Mouse (Mus musculus): ENCODE results near the gene Nos1ap.

Gene Nos1ap

GRCm38 (mm10) chr1:170457673-170458072 lies 132.0 kb downstream of the Nos1ap start:
- H3K27me3 ChIP-seq (ENCODE audit: control insufficient read depth, insufficient read depth, low read length, poor library complexity, severe bottlenecking): no peaks in the 10 kb centered on the region
- no peak for DNase-seq (ENCODE audit: low read depth, low spot score)
- no peaks in the 10 kb centered on the region for H3K36me3 ChIP-seq (ENCODE audit: control insufficient read depth, insufficient read depth, low read length, poor library complexity, severe bottlenecking)

DNA sequence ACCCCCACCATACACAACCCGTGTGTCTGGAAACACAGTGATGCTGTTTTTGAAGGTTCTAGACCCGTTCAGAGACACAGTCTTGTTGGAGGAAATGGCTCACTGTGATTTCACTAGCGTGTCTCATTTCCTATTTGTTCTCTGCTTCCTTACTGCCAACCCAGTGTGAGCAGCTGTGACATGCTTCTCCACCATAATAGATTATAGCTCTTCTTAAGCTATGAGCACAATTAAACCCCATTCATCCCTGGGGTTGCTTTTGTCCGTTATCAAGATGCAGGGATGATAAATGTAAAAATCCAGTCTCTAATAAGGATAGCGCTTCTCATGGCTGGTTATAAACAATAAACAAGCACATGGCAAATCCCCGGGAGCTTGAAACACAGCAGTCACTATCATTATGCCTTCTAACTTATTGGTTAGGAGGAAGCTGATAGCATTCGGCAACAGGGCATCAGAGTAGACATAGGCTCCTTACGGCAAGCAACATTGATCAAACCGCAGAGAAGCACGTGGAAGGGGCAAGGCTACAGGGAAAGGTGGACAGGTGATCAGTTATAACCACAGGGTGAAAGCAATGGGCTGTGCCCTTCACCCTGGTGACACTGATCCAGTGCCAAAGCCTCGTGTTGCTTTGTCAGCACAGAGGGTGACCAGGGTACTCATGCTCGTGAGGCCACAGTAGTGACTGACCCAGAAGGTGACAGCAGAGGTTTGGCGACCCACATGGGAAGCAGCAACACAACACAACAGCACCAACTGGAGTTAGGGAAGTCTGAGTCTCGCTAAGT lies 133.6 kb downstream of the Nos1ap start:
- no peak for DNase-seq (ENCODE audit: low read depth, low spot score)
- no peaks in the 10 kb centered on the region for H3K36me3 ChIP-seq (ENCODE audit: control insufficient read depth, insufficient read depth, low read length, poor library complexity, severe bottlenecking)

DNA sequence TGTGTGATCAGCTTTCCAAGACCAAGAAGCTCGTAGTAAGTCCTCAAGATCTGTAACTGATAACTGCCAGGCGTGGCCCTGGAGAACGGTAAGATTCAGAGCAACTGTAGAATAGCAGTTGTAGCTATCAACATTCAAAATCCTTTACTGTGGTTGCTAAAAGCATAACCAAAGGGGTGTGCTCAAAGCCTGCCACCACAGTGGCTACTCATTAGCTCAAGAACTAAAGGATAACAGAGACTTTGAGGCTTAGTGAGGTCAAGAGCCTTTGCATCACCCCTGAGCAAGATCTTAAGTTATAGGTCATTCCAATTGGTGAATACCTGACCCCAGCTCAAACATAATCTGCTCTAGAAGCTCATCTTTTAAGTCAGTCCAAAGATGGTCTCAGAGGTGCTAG lies 134.3 kb downstream of the Nos1ap start:
- Histone ChIP-seq H3K36me3 (ENCODE audit: control insufficient read depth, insufficient read depth, low read length, poor library complexity, severe bottlenecking) (no peaks in the 10 kb centered on the region), H3K27me3 (ENCODE audit: control insufficient read depth, insufficient read depth, low read length, poor library complexity, severe bottlenecking) (no peaks in the 10 kb centered on the region)
- DNase-seq (ENCODE audit: low read depth, low spot score): no peak

More for the DNA sequence above, 133.6 kb downstream of the Nos1ap start:
- H3K27me3 ChIP-seq (ENCODE audit: control insufficient read depth, insufficient read depth, low read length, poor library complexity, severe bottlenecking): no peaks in the 10 kb centered on the region

- DNase-seq (ENCODE audit: low read depth, low spot score): no peak
- Histone ChIP-seq H3K36me3 (ENCODE audit: control insufficient read depth, insufficient read depth, low read length, poor library complexity, severe bottlenecking) (no peaks in the 10 kb centered on the region), H3K27me3 (ENCODE audit: control insufficient read depth, insufficient read depth, low read length, poor library complexity, severe bottlenecking) (no peaks in the 10 kb centered on the region)
Measured at GRCm38 (mm10) chr1:170453455-170453854, 136.2 kb downstream of the Nos1ap start.

- H3K36me3 ChIP-seq (ENCODE audit: control insufficient read depth, insufficient read depth, low read length, poor library complexity, severe bottlenecking): no peaks in the 10 kb centered on the region
- DNase-seq (ENCODE audit: low read depth, low spot score): no peak
- no peaks in the 10 kb centered on the region for H3K27me3 ChIP-seq (ENCODE audit: control insufficient read depth, insufficient read depth, low read length, poor library complexity, severe bottlenecking)
Measured at GRCm38 (mm10) chr1:170448244-170448643, 141.4 kb downstream of the Nos1ap start.

DNA sequence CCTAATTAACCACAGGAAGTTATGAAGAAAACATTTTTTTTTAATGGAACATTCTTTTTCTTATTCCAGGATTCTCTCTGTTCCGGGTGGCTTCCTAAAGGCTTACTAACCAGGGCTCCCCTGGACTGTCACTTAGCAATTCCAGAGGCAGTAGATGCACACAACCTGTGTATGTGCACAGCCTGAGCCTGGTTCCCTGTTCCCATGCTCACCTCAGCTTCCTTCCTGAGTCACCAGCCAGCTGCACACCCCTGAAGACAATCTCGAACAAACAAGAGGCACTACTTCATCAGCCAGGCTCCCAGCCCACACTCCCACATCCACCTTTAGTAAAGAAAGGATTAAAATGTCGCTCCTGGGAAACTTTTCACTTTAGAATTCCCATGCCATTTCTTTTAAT lies 144.2 kb downstream of the Nos1ap start:
- H3K36me3 ChIP-seq (ENCODE audit: control insufficient read depth, insufficient read depth, low read length, poor library complexity, severe bottlenecking): no peaks in the 10 kb centered on the region
- H3K27me3 ChIP-seq (ENCODE audit: control insufficient read depth, insufficient read depth, low read length, poor library complexity, severe bottlenecking): no peaks in the 10 kb centered on the region
- no peak for DNase-seq (ENCODE audit: low read depth, low spot score)

DNA sequence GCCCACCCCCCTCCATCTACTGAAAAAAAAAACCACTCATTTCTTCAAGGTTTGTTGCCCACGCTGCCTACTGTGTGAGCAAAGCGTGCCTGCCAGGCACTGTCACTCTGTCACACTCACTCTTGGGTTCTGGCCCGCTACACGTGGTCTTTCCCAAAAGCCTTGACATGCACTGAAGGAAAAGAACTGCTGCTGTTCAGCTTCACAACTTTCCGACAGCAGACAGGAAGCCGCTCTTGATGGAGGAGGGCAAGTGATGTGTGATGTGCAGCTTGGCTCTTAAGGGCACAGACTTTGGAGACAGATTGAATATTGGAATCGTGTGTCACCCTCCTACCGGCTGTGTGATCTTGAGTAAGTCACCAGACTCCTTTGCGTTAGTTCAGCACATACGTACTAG lies 149.3 kb downstream of the Nos1ap start:
- no peak for DNase-seq (ENCODE audit: low read depth, low spot score)
- H3K27me3 ChIP-seq (ENCODE audit: control insufficient read depth, insufficient read depth, low read length, poor library complexity, severe bottlenecking): no peaks in the 10 kb centered on the region
- no peaks in the 10 kb centered on the region for H3K36me3 ChIP-seq (ENCODE audit: control insufficient read depth, insufficient read depth, low read length, poor library complexity, severe bottlenecking)

GRCm38 (mm10) chr1:170438471-170439151 lies 151.1 kb downstream of the Nos1ap start:
- DNase-seq (ENCODE audit: low read depth, low spot score): no peak
- no peaks in the 10 kb centered on the region for H3K27me3 ChIP-seq (ENCODE audit: control insufficient read depth, insufficient read depth, low read length, poor library complexity, severe bottlenecking)

GRCm38 (mm10) chr1:170434146-170434545 lies 155.5 kb downstream of the Nos1ap start:
- Histone ChIP-seq H3K27me3 (ENCODE audit: control insufficient read depth, insufficient read depth, low read length, poor library complexity, severe bottlenecking) (no peaks in the 10 kb centered on the region), H3K36me3 (ENCODE audit: control insufficient read depth, insufficient read depth, low read length, poor library complexity, severe bottlenecking) (no peaks in the 10 kb centered on the region)
- DNase-seq (ENCODE audit: low read depth, low spot score): no peak

More at GRCm38 (mm10) chr1:170438471-170439151, 151.1 kb downstream of the Nos1ap start:
- no peaks in the 10 kb centered on the region for H3K36me3 ChIP-seq (ENCODE audit: control insufficient read depth, insufficient read depth, low read length, poor library complexity, severe bottlenecking)

- Histone ChIP-seq H3K27me3 (ENCODE audit: control insufficient read depth, insufficient read depth, low read length, poor library complexity, severe bottlenecking) (no peaks in the 10 kb centered on the region), H3K36me3 (ENCODE audit: control insufficient read depth, insufficient read depth, low read length, poor library complexity, severe bottlenecking) (no peaks in the 10 kb centered on the region)
- no peak for DNase-seq (ENCODE audit: low read depth, low spot score)
Measured at GRCm38 (mm10) chr1:170433661-170434060, 156.0 kb downstream of the Nos1ap start.

GRCm38 (mm10) chr1:170432288-170432687 lies 157.4 kb downstream of the Nos1ap start:
- no peak for DNase-seq (ENCODE audit: low read depth, low spot score)
- H3K36me3 ChIP-seq (ENCODE audit: control insufficient read depth, insufficient read depth, low read length, poor library complexity, severe bottlenecking): no peaks in the 10 kb centered on the region
- H3K27me3 ChIP-seq (ENCODE audit: control insufficient read depth, insufficient read depth, low read length, poor library complexity, severe bottlenecking): no peaks in the 10 kb centered on the region

GRCm38 (mm10) chr1:170431312-170431711 lies 158.3 kb downstream of the Nos1ap start:
- no peak for DNase-seq (ENCODE audit: low read depth, low spot score)

DNA sequence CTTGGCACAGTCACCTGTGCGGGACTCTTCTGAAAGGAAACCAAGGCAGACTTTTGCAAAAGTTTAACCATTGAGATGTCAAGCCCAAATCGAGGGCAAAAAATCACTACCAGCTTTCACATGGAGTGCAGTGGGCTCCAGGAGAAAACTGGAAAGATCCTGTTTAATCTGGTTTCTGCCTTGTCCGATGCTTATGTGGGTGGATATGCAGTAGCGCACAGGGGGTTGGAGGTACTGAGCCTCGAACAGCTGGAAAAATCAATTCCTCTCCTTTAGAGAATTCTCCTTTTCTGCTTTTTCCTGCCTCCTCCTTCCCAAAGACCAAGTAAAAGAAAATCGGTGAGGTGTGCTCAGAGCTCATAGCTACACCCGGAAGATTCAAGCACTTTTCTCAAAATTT lies 159.0 kb downstream of the Nos1ap start:
- DNase-seq (ENCODE audit: low read depth, low spot score): no peak
- Histone ChIP-seq H3K27me3 (ENCODE audit: control insufficient read depth, insufficient read depth, low read length, poor library complexity, severe bottlenecking) (no peaks in the 10 kb centered on the region), H3K36me3 (ENCODE audit: control insufficient read depth, insufficient read depth, low read length, poor library complexity, severe bottlenecking) (no peaks in the 10 kb centered on the region)

More at GRCm38 (mm10) chr1:170431312-170431711, 158.3 kb downstream of the Nos1ap start:
- Histone ChIP-seq H3K27me3 (ENCODE audit: control insufficient read depth, insufficient read depth, low read length, poor library complexity, severe bottlenecking) (no peaks in the 10 kb centered on the region), H3K36me3 (ENCODE audit: control insufficient read depth, insufficient read depth, low read length, poor library complexity, severe bottlenecking) (no peaks in the 10 kb centered on the region)

- no peak for DNase-seq (ENCODE audit: low read depth, low spot score)
- no peaks in the 10 kb centered on the region for H3K36me3 ChIP-seq (ENCODE audit: control insufficient read depth, insufficient read depth, low read length, poor library complexity, severe bottlenecking)
- H3K27me3 ChIP-seq (ENCODE audit: control insufficient read depth, insufficient read depth, low read length, poor library complexity, severe bottlenecking): no peaks in the 10 kb centered on the region
Measured at GRCm38 (mm10) chr1:170429656-170430055, 160.0 kb downstream of the Nos1ap start.

DNA sequence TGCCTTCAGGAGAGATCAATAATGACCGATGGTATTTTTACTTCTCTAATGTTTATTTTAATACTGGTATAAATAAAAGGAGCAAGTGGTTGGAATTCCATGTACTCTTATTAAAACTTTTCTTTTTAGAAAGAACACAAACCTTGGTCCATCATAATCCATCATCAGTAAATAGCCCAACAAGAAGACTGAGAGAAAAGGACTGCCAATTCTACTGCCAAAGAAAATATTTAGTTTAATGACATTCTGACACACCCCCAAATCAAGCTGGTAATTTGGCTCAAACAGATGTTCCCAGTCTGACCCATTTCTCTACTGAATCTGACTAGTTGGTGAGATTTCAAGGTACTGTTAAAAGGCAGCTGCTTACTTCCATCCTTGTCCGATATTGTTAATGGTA lies 161.5 kb downstream of the Nos1ap start:
- no peak for DNase-seq (ENCODE audit: low read depth, low spot score)
- Histone ChIP-seq H3K36me3 (ENCODE audit: control insufficient read depth, insufficient read depth, low read length, poor library complexity, severe bottlenecking) (no peaks in the 10 kb centered on the region), H3K27me3 (ENCODE audit: control insufficient read depth, insufficient read depth, low read length, poor library complexity, severe bottlenecking) (no peaks in the 10 kb centered on the region)

Data from splenic B cell, adult 2 months (primary cell).